Mouse (Mus musculus) mature B cell (primary cell): ENCODE results near the gene Phykpl.

Experiments used
- in situ Hi-C: fragments of 300-500 bp; cut with MboI; formaldehyde crosslinking; loops from 2 replicates; pipeline ENCODE4 v1.14.3; 2019

Gene Phykpl

GRCm38 (mm10) chr11:51643761-51644160, 59.2 kb downstream of the Phykpl start:
- in situ Hi-C loops = no loop called here

GRCm38 (mm10) chr11:51644217-51644616, 59.7 kb downstream of the Phykpl start:
- in situ Hi-C loops = no loop called here

GRCm38 (mm10) chr11:51645293-51645692, 60.7 kb downstream of the Phykpl start:
- in situ Hi-C loops = no loop called here

- in situ Hi-C loops = no loop called here
Measured at GRCm38 (mm10) chr11:51646245-51646644, 61.7 kb downstream of the Phykpl start.

GRCm38 (mm10) chr11:51646751-51647667, 62.5 kb downstream of the Phykpl start:
- in situ Hi-C loops = no loop called here

GRCm38 (mm10) chr11:51648566-51648965, 64.0 kb downstream of the Phykpl start:
- in situ Hi-C loops = no loop called here

- in situ Hi-C loops = no loop called here
Measured at GRCm38 (mm10) chr11:51649111-51649888, 64.7 kb downstream of the Phykpl start.

- in situ Hi-C loops = no loop called here
Measured at GRCm38 (mm10) chr11:51649889-51650199, 65.3 kb downstream of the Phykpl start.

- in situ Hi-C loops = no loop called here
Measured at GRCm38 (mm10) chr11:51650261-51650660, 65.7 kb downstream of the Phykpl start.

- in situ Hi-C loops = no loop called here
Measured at GRCm38 (mm10) chr11:51650691-51651515, 66.3 kb downstream of the Phykpl start, which contains the start of the genes N4bp3 and D930048N14Rik. Gene N4bp3 (minus strand): TSS chr11:51650842. Gene D930048N14Rik (plus strand): TSS chr11:51650954.

GRCm38 (mm10) chr11:51652889-51653418, 68.4 kb downstream of the Phykpl start:
- in situ Hi-C loops = no loop called here

GRCm38 (mm10) chr11:51653736-51654135, 69.2 kb downstream of the Phykpl start:
- in situ Hi-C loops = no loop called here
